Mouse (Mus musculus) megakaryocyte, embryonic 14.5 days (primary cell): Measurements from ENCODE around the gene Gm20388.

Source experiments
- FLI1 ChIP-seq: IDR thresholded peaks from 2 replicates; pipeline ENCODE4 v1.6.1; 2012; ENCODE audit warnings: low read length, inconsistent platforms, mixed read lengths
- GATA1 ChIP-seq: IDR thresholded peaks from 3 replicates; pipeline ENCODE4 v1.6.1; 2012; ENCODE audit warnings: mixed read lengths, low read length, inconsistent platforms, borderline replicate concordance

DNA sequence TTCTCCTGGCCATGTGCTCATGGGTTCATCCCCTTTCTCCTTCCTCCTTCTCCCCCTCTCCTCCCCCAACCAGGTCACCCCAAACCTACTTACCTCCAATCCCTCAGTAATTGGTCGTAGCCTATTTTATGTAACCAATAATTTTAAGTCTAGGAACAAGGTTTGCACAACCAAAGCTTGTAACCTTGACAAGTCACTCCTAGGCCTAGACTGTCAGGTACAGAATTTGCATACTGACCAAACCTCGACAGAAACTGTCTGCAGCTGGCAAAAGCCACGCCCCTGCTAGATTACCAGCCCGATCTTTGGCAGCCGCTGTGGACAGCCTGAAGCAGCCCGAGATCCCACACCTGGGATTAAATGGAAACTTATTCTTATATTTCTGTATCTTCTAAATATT is 2461.1 kb downstream of the Gm20388 start:
- TF ChIP-seq GATA1 (no peak), FLI1 (no peak)
